Mouse (Mus musculus): ENCODE measurements around the gene Fosb. TPM values are rescaled to one million over a fixed set of nuclear protein-coding genes. Genes with fewer than 3 reads are reported as not detected.
A peak's percentile ranks its signal among the peaks of the same experiment; 100 is the strongest.
"Not testable (repeated sequence)": the region's sequence is repeated elsewhere in the genome, so short reads cannot be mapped to it uniquely, and the experiment has no call there.

Gene Fosb
- polyA plus RNA-seq, 1 experiment from 2014 or later, result 0.17 TPM

DNA sequence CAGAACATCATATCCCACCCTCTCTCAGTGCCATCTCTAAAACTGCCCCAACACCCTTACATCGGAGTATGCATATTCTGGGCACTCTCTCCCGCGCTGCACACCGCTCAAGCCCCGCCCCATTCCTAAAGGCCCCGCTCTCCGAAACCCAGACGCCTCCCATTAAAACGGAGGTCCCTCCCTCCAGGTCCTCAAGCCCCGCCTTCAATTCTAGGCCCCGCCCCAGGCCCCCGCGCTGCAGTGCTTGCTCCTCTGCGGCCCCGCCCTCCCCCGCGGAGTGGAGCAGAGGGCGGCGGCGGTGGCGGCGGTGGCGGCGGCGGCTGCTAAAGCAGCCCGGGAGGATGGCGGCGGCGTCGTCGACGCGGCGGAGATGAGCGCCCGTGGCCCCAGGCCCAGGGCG, 27.5 kb downstream of the Fosb start, which contains the start of gene Rtn2:
Gene Rtn2, plus strand, starts transcription at position 240 of the 400 bp plus-strand sequence.
- H3K9me3 ChIP-seq (ENCODE audit: low read length), result no peaks in the 10 kb centered on the region
- no peak within 1 kb of the TSS for H3K9ac ChIP-seq (replicated peaks; ENCODE audit: low read depth)
- H3K4me2 ChIP-seq (replicated peaks; ENCODE audit: low read depth, low read length), result peak within 1 kb of the TSS; percentile 89
- peak within 1 kb of the TSS; percentile 43 for H3K4me3 ChIP-seq (ENCODE audit: low read depth, low read length)
- WGBS, result under 1% methylated on average over 24 of the region's 37 CpGs
- peaks cover 50% of the 10 kb centered on the region for H3K27me3 ChIP-seq (replicated peaks; ENCODE audit: insufficient read depth, low read length)
- H3K27ac ChIP-seq (ENCODE audit: low read length), result no peak within 1 kb of the TSS
- ATAC-seq (peak; percentile 89), DNase-seq (ENCODE audit: low spot score) (peak; percentile 81)
- no peaks in the 10 kb centered on the region for H3K36me3 ChIP-seq (ENCODE audit: insufficient read depth, low read length)
- TF ChIP-seq EP300 (IDR thresholded peaks at IDR 0.05) (no peak), CTCF (IDR thresholded peaks at IDR 0.05) (no peak)
- H3K4me1 ChIP-seq (ENCODE audit: insufficient read depth, low read depth, low read length), result no peaks in the 10 kb centered on the region; the same call in 1 of the 2 replicates

DNA sequence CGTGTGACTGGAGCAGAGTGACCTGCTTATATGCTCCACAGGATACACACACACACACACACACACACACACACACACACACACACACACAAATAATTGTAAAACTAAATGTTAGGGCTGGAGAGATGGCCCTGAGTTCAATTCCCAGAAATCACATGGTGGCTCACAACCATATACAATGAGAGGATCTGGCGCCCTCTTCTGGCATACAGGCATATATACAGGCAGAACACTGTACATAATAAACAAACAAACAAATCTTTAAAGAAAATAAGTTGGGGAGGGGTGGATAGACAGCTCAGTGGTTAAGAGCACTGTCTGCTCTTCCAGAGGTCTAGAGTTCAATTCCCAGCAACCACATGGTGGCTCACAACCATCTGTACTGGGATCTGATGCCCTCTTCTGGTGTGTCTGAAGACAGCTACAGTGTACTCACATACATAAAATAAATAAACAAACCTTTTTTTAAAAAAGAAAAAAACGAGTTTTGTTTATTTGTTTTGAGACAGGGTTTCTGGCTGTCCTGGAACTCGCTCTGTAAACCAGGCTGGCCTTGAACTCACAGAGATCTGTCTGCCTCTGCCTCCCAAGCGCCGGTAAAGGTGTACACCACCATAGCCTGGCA, 28.1 kb downstream of the Fosb start:
- H3K9ac ChIP-seq (replicated peaks; ENCODE audit: low read depth); H3K36me3 ChIP-seq (ENCODE audit: insufficient read depth, low read length); H3K27ac ChIP-seq (ENCODE audit: low read length); H3K4me1 ChIP-seq (ENCODE audit: insufficient read depth, low read depth, low read length); H3K9me3 ChIP-seq (ENCODE audit: low read length): not testable (repeated sequence)
- peak; percentile 76 for TF ChIP-seq CTCF (IDR thresholded peaks at IDR 0.05)
- WGBS, result 37% methylated on average over 6 of the region's 6 CpGs
- Histone ChIP-seq H3K4me3 (ENCODE audit: low read depth, low read length) (peak overlapping the region; percentile 43; the same call in 1 of the 2 replicates), H3K4me2 (replicated peaks; ENCODE audit: low read depth, low read length) (peak overlapping the region; percentile 89; the same call in 1 of the 2 replicates), H3K27me3 (replicated peaks; ENCODE audit: insufficient read depth, low read length) (peaks cover 50% of the 10 kb centered on the region)
- peak; percentile 58 for DNase-seq (ENCODE audit: low spot score)
- ATAC-seq, result peak; percentile 10; the same call in 1 of the 2 replicates

DNA sequence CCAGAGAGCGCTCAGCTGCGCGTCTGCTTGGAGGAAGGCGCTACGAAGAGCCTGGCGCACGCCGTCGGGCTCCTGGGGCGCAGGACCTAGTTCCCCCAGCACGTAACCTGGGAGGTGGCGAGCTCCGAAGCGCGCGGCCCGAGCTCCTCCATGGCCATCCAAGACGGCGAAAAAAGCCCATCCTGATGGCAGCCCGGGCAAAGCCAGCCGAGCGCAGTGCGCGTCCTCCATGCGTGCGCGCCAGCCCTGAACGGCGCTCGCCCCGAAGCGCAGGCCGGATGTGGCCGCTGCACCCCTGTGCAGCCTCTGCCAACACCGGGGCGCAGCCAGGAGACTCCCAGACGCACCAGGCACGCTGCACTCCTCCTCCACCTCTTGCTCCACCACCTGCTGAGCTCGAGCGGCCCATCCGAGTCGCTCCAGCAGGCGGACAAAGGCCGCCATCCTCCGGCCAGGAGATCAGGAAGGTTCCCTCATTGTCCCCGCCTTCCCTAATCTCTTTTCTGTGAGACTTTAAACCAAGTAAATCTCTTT, 30.2 kb downstream of the Fosb start, which contains the start of gene Ppm1n:
Gene Ppm1n, minus strand, starts transcription at position 484 of the 534 bp plus-strand sequence.
- Histone ChIP-seq H3K27ac (ENCODE audit: low read length) (no peak within 1 kb of the TSS), H3K4me2 (replicated peaks; ENCODE audit: low read depth, low read length) (0 out of 2 replicates have a peak within 1 kb of the TSS, but pooled peaks have one; percentile 6), H3K36me3 (ENCODE audit: insufficient read depth, low read length) (no peaks in the 10 kb centered on the region), H3K9ac (replicated peaks; ENCODE audit: low read depth) (no peak within 1 kb of the TSS), H3K9me3 (ENCODE audit: low read length) (no peaks in the 10 kb centered on the region), H3K4me1 (ENCODE audit: insufficient read depth, low read depth, low read length) (no peaks in the 10 kb centered on the region; the same call in 1 of the 2 replicates), H3K4me3 (ENCODE audit: low read depth, low read length) (no peak within 1 kb of the TSS), H3K27me3 (replicated peaks; ENCODE audit: insufficient read depth, low read length) (peaks cover 50% of the 10 kb centered on the region)
- no peak for TF ChIP-seq EP300 (IDR thresholded peaks at IDR 0.05)
- TF ChIP-seq CTCF (IDR thresholded peaks at IDR 0.05), result 0 out of 2 replicates have a peak, but pooled peaks have one; percentile 4
- DNase-seq (ENCODE audit: low spot score) (no peak), ATAC-seq (no peak)
- under 1% methylated on average over 41 of the region's 46 CpGs for WGBS

DNA sequence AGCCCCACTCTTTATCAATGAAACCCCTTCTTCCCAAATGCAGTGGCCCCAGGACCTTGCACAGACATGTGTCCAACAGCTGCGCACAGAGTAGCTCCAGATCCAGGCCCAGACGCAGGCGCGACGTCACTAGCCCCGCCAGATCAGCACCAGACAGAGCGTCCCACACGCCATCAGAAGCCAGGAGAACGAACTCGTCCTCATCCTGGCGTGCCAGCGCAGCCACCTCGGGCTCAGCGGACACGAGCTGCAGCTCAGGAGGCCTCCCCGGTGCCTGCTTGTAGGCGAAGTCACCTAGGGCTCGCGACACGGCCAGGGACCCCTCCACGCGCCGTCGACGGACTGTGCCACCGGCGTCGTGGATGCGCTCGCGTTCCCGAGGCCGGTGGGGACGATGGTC, 30.8 kb downstream of the Fosb start:
- Histone ChIP-seq H3K4me3 (ENCODE audit: low read depth, low read length) (no peak overlapping the region), H3K4me1 (ENCODE audit: insufficient read depth, low read depth, low read length) (no peaks in the 10 kb centered on the region; the same call in 1 of the 2 replicates), H3K9ac (replicated peaks; ENCODE audit: low read depth) (no peak overlapping the region), H3K27me3 (replicated peaks; ENCODE audit: insufficient read depth, low read length) (peaks cover 50% of the 10 kb centered on the region), H3K36me3 (ENCODE audit: insufficient read depth, low read length) (no peaks in the 10 kb centered on the region), H3K27ac (ENCODE audit: low read length) (no peak overlapping the region), H3K9me3 (ENCODE audit: low read length) (no peaks in the 10 kb centered on the region), H3K4me2 (replicated peaks; ENCODE audit: low read depth, low read length) (no peak overlapping the region)
- no peak for TF ChIP-seq CTCF (IDR thresholded peaks at IDR 0.05)
- TF ChIP-seq EP300 (IDR thresholded peaks at IDR 0.05), result no peak
- ATAC-seq, result no peak
- 6% methylated on average over 34 of the region's 34 CpGs for WGBS
- DNase-seq (ENCODE audit: low spot score), result no peak

DNA sequence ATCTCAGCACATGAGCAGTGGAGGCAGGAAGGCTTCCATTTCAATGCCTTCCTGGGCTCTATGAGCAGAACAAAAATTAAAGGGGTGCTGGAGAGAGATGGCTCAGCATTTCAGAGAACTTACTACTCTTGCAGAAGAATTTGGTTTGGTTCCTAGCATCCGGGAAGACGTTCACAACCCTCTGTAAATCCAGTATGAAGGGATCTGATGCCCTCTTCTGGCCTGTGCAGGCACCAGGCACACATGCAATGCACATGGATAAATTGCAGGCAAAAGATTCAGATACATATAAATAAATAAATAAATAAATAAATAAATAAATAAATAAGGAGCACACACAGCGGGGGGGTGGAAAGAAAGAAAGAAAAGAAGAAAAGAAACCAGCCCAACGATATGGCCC, 33.6 kb downstream of the Fosb start:
- ATAC-seq, result no peak
- 33% methylated on average over 4 of the region's 4 CpGs for WGBS
- peak; percentile 53 for TF ChIP-seq CTCF (IDR thresholded peaks at IDR 0.05)
- TF ChIP-seq EP300 (IDR thresholded peaks at IDR 0.05), result no peak

DNA sequence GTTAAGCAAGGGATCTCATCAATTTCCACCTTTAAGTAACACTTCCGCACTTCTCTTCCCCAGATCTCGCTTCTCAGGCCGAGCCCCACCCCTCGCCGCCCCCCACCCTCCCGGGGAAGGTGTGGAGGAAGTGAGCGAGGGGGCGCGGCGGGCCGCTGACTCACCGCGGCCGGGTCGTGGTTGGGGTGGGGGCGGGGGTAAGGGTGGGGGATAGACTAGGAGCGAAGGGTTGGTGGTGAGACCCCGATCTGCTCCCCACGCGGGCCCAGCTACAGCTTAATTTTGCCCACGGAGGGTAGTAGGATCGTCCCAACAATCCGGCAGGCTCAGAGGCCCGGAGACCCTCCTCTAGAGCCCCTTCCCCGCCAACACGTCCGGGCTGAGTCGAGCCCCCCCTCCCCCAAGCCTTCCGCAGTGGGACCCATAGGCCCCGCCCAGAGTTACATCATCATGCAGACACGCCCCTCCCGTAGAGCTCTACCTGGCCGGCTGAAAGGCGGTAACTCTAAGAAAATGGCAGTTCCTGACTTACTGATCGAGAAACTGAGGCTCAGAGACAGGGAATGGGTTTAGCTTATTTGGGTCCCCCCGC, 37.6 kb downstream of the Fosb start:
- Histone ChIP-seq H3K9me3 (ENCODE audit: low read length) (no peaks in the 10 kb centered on the region), H3K4me3 (ENCODE audit: low read depth, low read length) (peak overlapping the region; percentile 90), H3K36me3 (ENCODE audit: insufficient read depth, low read length) (no peaks in the 10 kb centered on the region), H3K4me2 (replicated peaks; ENCODE audit: low read depth, low read length) (peak overlapping the region; percentile 91), H3K4me1 (ENCODE audit: insufficient read depth, low read depth, low read length) (peaks cover 8% of the 10 kb centered on the region; the same call in 1 of the 2 replicates), H3K27me3 (replicated peaks; ENCODE audit: insufficient read depth, low read length) (no peaks in the 10 kb centered on the region), H3K27ac (ENCODE audit: low read length) (peak overlapping the region; percentile 95), H3K9ac (replicated peaks; ENCODE audit: low read depth) (peak overlapping the region; percentile 78)
- under 1% methylated on average over 25 of the region's 36 CpGs for WGBS
- TF ChIP-seq EP300 (IDR thresholded peaks at IDR 0.05) (0 out of 2 replicates have a peak, but pooled peaks have one; percentile 17), CTCF (IDR thresholded peaks at IDR 0.05) (no peak)
- DNase-seq (ENCODE audit: low spot score) (peak; percentile 90), ATAC-seq (peak; percentile 56)

More for the DNA sequence above, 33.6 kb downstream of the Fosb start:
- no peak overlapping the region for H3K9ac ChIP-seq (replicated peaks; ENCODE audit: low read depth)
- peaks cover 36% of the 10 kb centered on the region for H3K27me3 ChIP-seq (replicated peaks; ENCODE audit: insufficient read depth, low read length)
- no peak overlapping the region for H3K4me3 ChIP-seq (ENCODE audit: low read depth, low read length)
- H3K4me2 ChIP-seq (replicated peaks; ENCODE audit: low read depth, low read length), result no peak overlapping the region
- DNase-seq (ENCODE audit: low spot score), result no peak
- H3K27ac ChIP-seq (ENCODE audit: low read length), result no peak overlapping the region
- no peaks in the 10 kb centered on the region for H3K9me3 ChIP-seq (ENCODE audit: low read length)
- peaks cover 5% of the 10 kb centered on the region; the same call in 1 of the 2 replicates for H3K4me1 ChIP-seq (ENCODE audit: insufficient read depth, low read depth, low read length)
- no peaks in the 10 kb centered on the region for H3K36me3 ChIP-seq (ENCODE audit: insufficient read depth, low read length)
